Mouse (Mus musculus) bone marrow macrophage, adult 2 months (primary cell): Measurements from ENCODE around the gene Manba. TPM values are rescaled to one million over a fixed set of nuclear protein-coding genes. Genes with fewer than 3 reads are reported as not detected.

Experiments
- H3K27ac ChIP-seq: 2 replicates; pipeline ENCODE4 v1.5.1; 2012; ENCODE audit warnings: low read depth, low read length; ENCODE audit not compliant: insufficient read depth
- H3K4me1 ChIP-seq: 2 replicates; pipeline ENCODE4 v1.6.1; 2012; ENCODE audit warnings: low read length; ENCODE audit not compliant: control insufficient read depth, insufficient read depth
- H3K4me3 ChIP-seq: 2 replicates; pipeline ENCODE4 v1.5.1; 2012; ENCODE audit warnings: mild to moderate bottlenecking, low read length, moderate library complexity; ENCODE audit not compliant: insufficient read depth
- CTCF ChIP-seq: IDR thresholded peaks from 2 replicates; pipeline ENCODE4 v1.5.1; 2012; ENCODE audit warnings: low read depth, mild to moderate bottlenecking, low read length, moderate library complexity
- POLR2A ChIP-seq: IDR thresholded peaks from 2 replicates; pipeline ENCODE4 v1.6.1; 2012; ENCODE audit warnings: mild to moderate bottlenecking, low read depth, low read length, borderline replicate concordance
- polyA plus RNA-seq: library from polyadenylated mRNA; stranded (reverse); fragments of >200 nt; gene quantifications from 2 replicates; pipeline ENCODE4 v1.2.4, GENCODE M21; 2012; ENCODE audit not compliant: missing spikeins, insufficient read depth, insufficient read length

The Manba gene
- polyA plus RNA-seq, 1 experiment, result 38.8 TPM

GRCm38 (mm10) chr3:135578588-135579140 is 93.3 kb downstream of the Manba start:
- TF ChIP-seq POLR2A (no peak), CTCF (no peak)
- no peak overlapping the region for H3K4me3 ChIP-seq
- no peak overlapping the region for H3K27ac ChIP-seq
- peaks cover 31% of the 10 kb centered on the region for H3K4me1 ChIP-seq

GRCm38 (mm10) chr3:135579179-135579578 is 93.8 kb downstream of the Manba start:
- peaks cover 31% of the 10 kb centered on the region for H3K4me1 ChIP-seq
- TF ChIP-seq CTCF (no peak), POLR2A (no peak)
- no peak overlapping the region for H3K27ac ChIP-seq
- no peak overlapping the region for H3K4me3 ChIP-seq

GRCm38 (mm10) chr3:135580439-135581275 is 95.2 kb downstream of the Manba start:
- H3K4me1 ChIP-seq, result peaks cover 25% of the 10 kb centered on the region
- H3K4me3 ChIP-seq, result no peak overlapping the region
- TF ChIP-seq CTCF (no peak), POLR2A (no peak)
- H3K27ac ChIP-seq, result no peak overlapping the region

GRCm38 (mm10) chr3:135581606-135582117 is 96.3 kb downstream of the Manba start:
- Histone ChIP-seq H3K4me3 (no peak overlapping the region), H3K27ac (no peak overlapping the region), H3K4me1 (peaks cover 28% of the 10 kb centered on the region)
- TF ChIP-seq CTCF, result no peak
- no peak for TF ChIP-seq POLR2A

GRCm38 (mm10) chr3:135582246-135582645 is 96.8 kb downstream of the Manba start:
- Histone ChIP-seq H3K4me3 (no peak overlapping the region), H3K4me1 (peaks cover 31% of the 10 kb centered on the region), H3K27ac (no peak overlapping the region)
- TF ChIP-seq CTCF (no peak), POLR2A (no peak)

- Histone ChIP-seq H3K4me3 (no peak overlapping the region), H3K27ac (no peak overlapping the region), H3K4me1 (peaks cover 13% of the 10 kb centered on the region)
- TF ChIP-seq CTCF (no peak), POLR2A (no peak)
Observed at GRCm38 (mm10) chr3:135585482-135585881, 100.1 kb downstream of the Manba start.

GRCm38 (mm10) chr3:135586060-135586459 is 100.6 kb downstream of the Manba start:
- Histone ChIP-seq H3K4me3 (no peak overlapping the region), H3K27ac (no peak overlapping the region), H3K4me1 (peaks cover 11% of the 10 kb centered on the region)
- TF ChIP-seq POLR2A (no peak), CTCF (no peak)

- H3K27ac ChIP-seq, result no peak overlapping the region
- H3K4me1 ChIP-seq, result peaks cover 11% of the 10 kb centered on the region
Observed at GRCm38 (mm10) chr3:135586471-135586880, 101.1 kb downstream of the Manba start.

GRCm38 (mm10) chr3:135590471-135590870 is 105.1 kb downstream of the Manba start:
- no peak overlapping the region for H3K4me3 ChIP-seq
- TF ChIP-seq POLR2A (no peak), CTCF (no peak)
- peaks cover 18% of the 10 kb centered on the region for H3K4me1 ChIP-seq
- H3K27ac ChIP-seq, result no peak overlapping the region

More at GRCm38 (mm10) chr3:135586471-135586880, 101.1 kb downstream of the Manba start:
- no peak overlapping the region for H3K4me3 ChIP-seq
- TF ChIP-seq POLR2A, result no peak
- no peak for TF ChIP-seq CTCF

GRCm38 (mm10) chr3:135591376-135591775 is 106.0 kb downstream of the Manba start:
- Histone ChIP-seq H3K27ac (no peak overlapping the region), H3K4me1 (peaks cover 24% of the 10 kb centered on the region), H3K4me3 (no peak overlapping the region)
- TF ChIP-seq POLR2A (no peak), CTCF (no peak)

- Histone ChIP-seq H3K4me3 (no peak overlapping the region), H3K4me1 (peaks cover 23% of the 10 kb centered on the region), H3K27ac (no peak overlapping the region)
- no peak for TF ChIP-seq CTCF
- no peak for TF ChIP-seq POLR2A
Observed at GRCm38 (mm10) chr3:135592011-135592410, 106.6 kb downstream of the Manba start.
